Comparison of ENCODE assay signal across 9 mouse cellular contexts in genomic region chr14:25527321-25527720, GRCm38 (mm10).
DNase-seq lines count a peak whose midpoint lies in the region; ATAC-seq and TF ChIP-seq lines count a peak whose summit lies in the region.
"Had no signal": no experiment of that assay in that cellular context is flagged by ENCODE, and none has a peak within 500 bp of the region (broad histone marks: within the 10 kb centered on the region; RNA-seq: fewer than 3 reads in every experiment).

No protein-coding gene starts in this region.

- no peaks in the 10 kb centered on the region for H3K9me3 ChIP-seq in hindbrain, embryonic 10.5 days
- H3K9me3 ChIP-seq in hindbrain, postnatal 0 days (ENCODE audit: low read length) = no peaks in the 10 kb centered on the region
- H3K9me3 ChIP-seq in hindbrain, embryonic 11.5 days (ENCODE audit: control insufficient read depth, low read length) = no peaks in the 10 kb centered on the region
- H3K9me3 ChIP-seq: stomach, embryonic 15.5 days had no signal

- H3K4me3 ChIP-seq in hindbrain, embryonic 10.5 days = no peak overlapping the region
- H3K4me3 ChIP-seq in hindbrain, postnatal 0 days (ENCODE audit: low read length) = no peak overlapping the region
- H3K4me3 ChIP-seq in hindbrain, embryonic 11.5 days (ENCODE audit: low read depth, low read length) = no peak overlapping the region
- H3K4me3 ChIP-seq: stomach, embryonic 15.5 days had no signal

- no peak for TF ChIP-seq CTCF in hindbrain, postnatal 0 days (IDR thresholded peaks at IDR 0.05; ENCODE audit: low read depth)

- no peaks in the 10 kb centered on the region for H3K27me3 ChIP-seq in hindbrain, embryonic 10.5 days (ENCODE audit: insufficient read depth, poor library complexity, severe bottlenecking)
- no peaks in the 10 kb centered on the region for H3K27me3 ChIP-seq in hindbrain, postnatal 0 days (ENCODE audit: insufficient read depth, low read length)
- H3K27me3 ChIP-seq in hindbrain, embryonic 11.5 days (ENCODE audit: control insufficient read depth, insufficient read depth, low read length) = no peaks in the 10 kb centered on the region
- H3K27me3 ChIP-seq: stomach, embryonic 15.5 days had no signal

- no peak for DNase-seq in hindbrain, embryonic 10.5 days (ENCODE audit: low spot score)
- DNase-seq in hindbrain, postnatal 0 days (ENCODE audit: low spot score) = no peak
- peak; percentile 36 for DNase-seq in T-cell, adult 2 months (ENCODE audit: low spot score)
- peak; percentile 76 for DNase-seq in fat pad, adult 2 months (ENCODE audit: extremely low read depth, low read depth, low spot score)
- DNase-seq in lung, postnatal 10 days = peak; percentile 71
- DNase-seq in spleen, postnatal 14 days (ENCODE audit: low spot score in 2 of 2) = no peak
- no peak for DNase-seq in embryo, embryonic 9.5 days (ENCODE audit: extremely low spot score)
- DNase-seq in hindbrain, embryonic 11.5 days (ENCODE audit: low spot score) = no peak

- H3K9ac ChIP-seq in hindbrain, postnatal 0 days (replicated peaks; ENCODE audit: low read length) = no peak overlapping the region
- no peak overlapping the region for H3K9ac ChIP-seq in hindbrain, embryonic 11.5 days (ENCODE audit: low read depth, low read length)
- H3K9ac ChIP-seq: stomach, embryonic 15.5 days had no signal

- 80% methylated on average over 2 of the region's 2 CpGs for whole genome bisulfite sequencing in hindbrain, embryonic 10.5 days
- WGBS in hindbrain, postnatal 0 days = 68% methylated on average over 2 of the region's 2 CpGs
- WGBS in hindbrain, embryonic 11.5 days = 88% methylated on average over 2 of the region's 2 CpGs

- ATAC-seq in hindbrain, postnatal 0 days = no peak
- no peak for ATAC-seq in hindbrain, embryonic 11.5 days (ENCODE audit: low FRiP score)

- peak overlapping the region; percentile 66 for H3K27ac ChIP-seq in hindbrain, embryonic 10.5 days
- H3K27ac ChIP-seq in hindbrain, postnatal 0 days = no peak overlapping the region; the same call in 1 of the 2 replicates
- H3K27ac ChIP-seq in hindbrain, embryonic 11.5 days (ENCODE audit: low read depth, low read length) = no peak overlapping the region
- H3K27ac ChIP-seq: stomach, embryonic 15.5 days had no signal

- peaks cover 72% of the 10 kb centered on the region for H3K36me3 ChIP-seq in hindbrain, embryonic 10.5 days
- no peaks in the 10 kb centered on the region for H3K36me3 ChIP-seq in hindbrain, postnatal 0 days (ENCODE audit: insufficient read depth, low read length)
- no peaks in the 10 kb centered on the region for H3K36me3 ChIP-seq in hindbrain, embryonic 11.5 days (ENCODE audit: control insufficient read depth, insufficient read depth, low read length)
- H3K36me3 ChIP-seq: stomach, embryonic 15.5 days had no signal

- no peak overlapping the region for H3K4me2 ChIP-seq in hindbrain, postnatal 0 days (ENCODE audit: low read depth, low read length)
- H3K4me2 ChIP-seq in hindbrain, embryonic 11.5 days (replicated peaks; ENCODE audit: low read depth, low read length) = no peak overlapping the region
- H3K4me2 ChIP-seq: stomach, embryonic 15.5 days had no signal

- peaks cover 78% of the 10 kb centered on the region for H3K4me1 ChIP-seq in hindbrain, embryonic 10.5 days (replicated peaks)
- H3K4me1 ChIP-seq in hindbrain, postnatal 0 days (ENCODE audit: insufficient read depth, low read length) = no peaks in the 10 kb centered on the region; the same call in 1 of the 2 replicates
- H3K4me1 ChIP-seq in hindbrain, embryonic 11.5 days (replicated peaks; ENCODE audit: control insufficient read depth, insufficient read depth, low read length) = peaks cover 20% of the 10 kb centered on the region

Comparison
In these comparisons a context has a peak if more than half of its experiments do, and no peak if none do; other contexts are left out.
1. DNase-seq: peak in T-cell, adult 2 months (single experiment), fat pad, adult 2 months (single experiment) and lung, postnatal 10 days (single experiment); none in hindbrain, embryonic 10.5 days (single experiment), hindbrain, postnatal 0 days (single experiment), spleen, postnatal 14 days (0 of 2), embryo, embryonic 9.5 days (single experiment) and hindbrain, embryonic 11.5 days (single experiment).